Mouse (Mus musculus): ENCODE data around the gene Spef1. TPM values are rescaled to one million over a fixed set of nuclear protein-coding genes. Genes with fewer than 3 reads are reported as not detected.

The Spef1 gene
- polyA plus RNA-seq, 1 experiment from 2014 or later: 9.3 TPM

GRCm38 (mm10) chr2:131209125-131209795 is 22.2 kb upstream of the Spef1 start:
- Histone ChIP-seq H3K9me3 (ENCODE audit: control insufficient read depth, low read length) (no peaks in the 10 kb centered on the region), H3K4me2 (ENCODE audit: low read depth, low read length, severe bottlenecking) (peak overlapping the region; percentile 68; the same call in 1 of the 2 replicates), H3K4me1 (replicated peaks; ENCODE audit: control insufficient read depth, insufficient read depth, low read length) (peaks cover 5% of the 10 kb centered on the region), H3K36me3 (ENCODE audit: control insufficient read depth, insufficient read depth, low read length) (no peaks in the 10 kb centered on the region; the same call in 1 of the 2 replicates), H3K27ac (ENCODE audit: low read depth, low read length) (no peak overlapping the region), H3K27me3 (ENCODE audit: control insufficient read depth, insufficient read depth, low read length) (no peaks in the 10 kb centered on the region), H3K9ac (ENCODE audit: low read length) (peak overlapping the region; percentile 77), H3K4me3 (ENCODE audit: low read depth, low read length) (peak overlapping the region; percentile 54; the same call in 1 of the 2 replicates)
- no peak for DNase-seq (ENCODE audit: low spot score)
- no peak for ATAC-seq (replicated peaks; ENCODE audit: low FRiP score)
- 75% methylated on average over 4 of the region's 4 CpGs for WGBS

GRCm38 (mm10) chr2:131208356-131208755 is 21.3 kb upstream of the Spef1 start:
- Histone ChIP-seq H3K36me3 (ENCODE audit: control insufficient read depth, insufficient read depth, low read length) (no peaks in the 10 kb centered on the region; the same call in 1 of the 2 replicates), H3K4me3 (ENCODE audit: low read depth, low read length) (no peak overlapping the region), H3K27me3 (ENCODE audit: control insufficient read depth, insufficient read depth, low read length) (no peaks in the 10 kb centered on the region), H3K4me2 (ENCODE audit: low read depth, low read length, severe bottlenecking) (no peak overlapping the region), H3K27ac (ENCODE audit: low read depth, low read length) (no peak overlapping the region), H3K9me3 (ENCODE audit: control insufficient read depth, low read length) (no peaks in the 10 kb centered on the region), H3K9ac (ENCODE audit: low read length) (no peak overlapping the region), H3K4me1 (replicated peaks; ENCODE audit: control insufficient read depth, insufficient read depth, low read length) (peaks cover 5% of the 10 kb centered on the region)
- 92% methylated on average over 2 of the region's 2 CpGs for WGBS
- no peak for ATAC-seq (replicated peaks; ENCODE audit: low FRiP score)
- DNase-seq (ENCODE audit: low spot score): no peak

GRCm38 (mm10) chr2:131206778-131207177 is 19.7 kb upstream of the Spef1 start, which contains the start of gene Ap5s1:
Gene Ap5s1, plus strand, starts transcription at chr2:131207078.
- no peak for DNase-seq (ENCODE audit: low spot score)
- no peaks in the 10 kb centered on the region for H3K36me3 ChIP-seq (ENCODE audit: control insufficient read depth, insufficient read depth, low read length)
- H3K4me2 ChIP-seq (ENCODE audit: low read depth, low read length, severe bottlenecking): no peak within 1 kb of the TSS
- no peak within 1 kb of the TSS for H3K9ac ChIP-seq (ENCODE audit: low read length)
- no peaks in the 10 kb centered on the region for H3K9me3 ChIP-seq (ENCODE audit: control insufficient read depth, low read length)
- no peak within 1 kb of the TSS for H3K27ac ChIP-seq (ENCODE audit: low read depth, low read length)
- H3K27me3 ChIP-seq (ENCODE audit: control insufficient read depth, insufficient read depth, low read length): no peaks in the 10 kb centered on the region
- H3K4me3 ChIP-seq (ENCODE audit: low read depth, low read length): no peak within 1 kb of the TSS
- WGBS: 86% methylated on average over 4 of the region's 4 CpGs
- H3K4me1 ChIP-seq (replicated peaks; ENCODE audit: control insufficient read depth, insufficient read depth, low read length): peaks cover 5% of the 10 kb centered on the region
- ATAC-seq (replicated peaks; ENCODE audit: low FRiP score): no peak

- no peak overlapping the region for H3K4me2 ChIP-seq (ENCODE audit: low read depth, low read length, severe bottlenecking)
- peaks cover 2% of the 10 kb centered on the region; the same call in 1 of the 2 replicates for H3K4me1 ChIP-seq (replicated peaks; ENCODE audit: control insufficient read depth, insufficient read depth, low read length)
- H3K27me3 ChIP-seq (ENCODE audit: control insufficient read depth, insufficient read depth, low read length): no peaks in the 10 kb centered on the region
- DNase-seq (ENCODE audit: low spot score): no peak
- H3K9me3 ChIP-seq (ENCODE audit: control insufficient read depth, low read length): no peaks in the 10 kb centered on the region
- H3K4me3 ChIP-seq (ENCODE audit: low read depth, low read length): no peak overlapping the region
- H3K9ac ChIP-seq (ENCODE audit: low read length): no peak overlapping the region
- whole genome bisulfite sequencing: 90% methylated on average over 8 of the region's 8 CpGs
- no peak overlapping the region for H3K27ac ChIP-seq (ENCODE audit: low read depth, low read length)
- H3K36me3 ChIP-seq (ENCODE audit: control insufficient read depth, insufficient read depth, low read length): no peaks in the 10 kb centered on the region
- no peak for ATAC-seq (replicated peaks; ENCODE audit: low FRiP score)
Observed at GRCm38 (mm10) chr2:131205521-131206182, 18.6 kb upstream of the Spef1 start.

GRCm38 (mm10) chr2:131204410-131204981 is 17.4 kb upstream of the Spef1 start:
- Histone ChIP-seq H3K36me3 (ENCODE audit: control insufficient read depth, insufficient read depth, low read length) (no peaks in the 10 kb centered on the region), H3K4me3 (ENCODE audit: low read depth, low read length) (no peak overlapping the region), H3K9me3 (ENCODE audit: control insufficient read depth, low read length) (no peaks in the 10 kb centered on the region), H3K4me1 (replicated peaks; ENCODE audit: control insufficient read depth, insufficient read depth, low read length) (peaks cover under 1% of the 10 kb centered on the region; the same call in 1 of the 2 replicates), H3K4me2 (ENCODE audit: low read depth, low read length, severe bottlenecking) (no peak overlapping the region), H3K27me3 (ENCODE audit: control insufficient read depth, insufficient read depth, low read length) (no peaks in the 10 kb centered on the region), H3K27ac (ENCODE audit: low read depth, low read length) (no peak overlapping the region), H3K9ac (ENCODE audit: low read length) (no peak overlapping the region)
- ATAC-seq (replicated peaks; ENCODE audit: low FRiP score) (no peak), DNase-seq (ENCODE audit: low spot score) (no peak)
- WGBS: 63% methylated on average over 7 of the region's 7 CpGs

GRCm38 (mm10) chr2:131203816-131204409 is 16.8 kb upstream of the Spef1 start:
- no peak overlapping the region for H3K4me2 ChIP-seq (ENCODE audit: low read depth, low read length, severe bottlenecking)
- no peak overlapping the region for H3K9ac ChIP-seq (ENCODE audit: low read length)
- ATAC-seq (replicated peaks; ENCODE audit: low FRiP score) (no peak), DNase-seq (ENCODE audit: low spot score) (no peak)
- no peaks in the 10 kb centered on the region for H3K4me1 ChIP-seq (replicated peaks; ENCODE audit: control insufficient read depth, insufficient read depth, low read length)
- WGBS: 88% methylated on average over 6 of the region's 6 CpGs
- no peaks in the 10 kb centered on the region for H3K36me3 ChIP-seq (ENCODE audit: control insufficient read depth, insufficient read depth, low read length)
- H3K4me3 ChIP-seq (ENCODE audit: low read depth, low read length): no peak overlapping the region
- no peaks in the 10 kb centered on the region for H3K9me3 ChIP-seq (ENCODE audit: control insufficient read depth, low read length)
- H3K27ac ChIP-seq (ENCODE audit: low read depth, low read length): no peak overlapping the region
- no peaks in the 10 kb centered on the region for H3K27me3 ChIP-seq (ENCODE audit: control insufficient read depth, insufficient read depth, low read length)

- no peak overlapping the region for H3K4me2 ChIP-seq (ENCODE audit: low read depth, low read length, severe bottlenecking)
- no peaks in the 10 kb centered on the region for H3K27me3 ChIP-seq (ENCODE audit: control insufficient read depth, insufficient read depth, low read length)
- no peaks in the 10 kb centered on the region; the same call in 1 of the 2 replicates for H3K36me3 ChIP-seq (ENCODE audit: control insufficient read depth, insufficient read depth, low read length)
- no peaks in the 10 kb centered on the region for H3K9me3 ChIP-seq (ENCODE audit: control insufficient read depth, low read length)
- ATAC-seq (replicated peaks; ENCODE audit: low FRiP score) (no peak), DNase-seq (ENCODE audit: low spot score) (no peak)
- WGBS: 96% methylated on average over 3 of the region's 3 CpGs
- H3K9ac ChIP-seq (ENCODE audit: low read length): no peak overlapping the region
- no peak overlapping the region for H3K27ac ChIP-seq (ENCODE audit: low read depth, low read length)
- no peaks in the 10 kb centered on the region for H3K4me1 ChIP-seq (replicated peaks; ENCODE audit: control insufficient read depth, insufficient read depth, low read length)
- H3K4me3 ChIP-seq (ENCODE audit: low read depth, low read length): no peak overlapping the region
Observed at GRCm38 (mm10) chr2:131201262-131201661, 14.2 kb upstream of the Spef1 start.

GRCm38 (mm10) chr2:131200710-131201109 is 13.6 kb upstream of the Spef1 start:
- DNase-seq (ENCODE audit: low spot score) (no peak), ATAC-seq (replicated peaks; ENCODE audit: low FRiP score) (no peak)
- no peak overlapping the region for H3K9ac ChIP-seq (ENCODE audit: low read length)
- H3K27me3 ChIP-seq (ENCODE audit: control insufficient read depth, insufficient read depth, low read length): no peaks in the 10 kb centered on the region
- H3K4me3 ChIP-seq (ENCODE audit: low read depth, low read length): no peak overlapping the region
- H3K9me3 ChIP-seq (ENCODE audit: control insufficient read depth, low read length): no peaks in the 10 kb centered on the region
- H3K4me1 ChIP-seq (replicated peaks; ENCODE audit: control insufficient read depth, insufficient read depth, low read length): no peaks in the 10 kb centered on the region
- no peaks in the 10 kb centered on the region; the same call in 1 of the 2 replicates for H3K36me3 ChIP-seq (ENCODE audit: control insufficient read depth, insufficient read depth, low read length)
- H3K4me2 ChIP-seq (ENCODE audit: low read depth, low read length, severe bottlenecking): no peak overlapping the region
- WGBS: 90% methylated on average over 2 of the region's 2 CpGs
- H3K27ac ChIP-seq (ENCODE audit: low read depth, low read length): no peak overlapping the region

Data from forebrain, embryonic 11.5 days (tissue).